Mouse (Mus musculus) cerebellum, adult (tissue): ENCODE measurements around the gene Mapk11.

ENCODE experiments used
- ATAC-seq: cut with Nextera tagmentation; 2 replicates; pipeline ENCODE4 v1.9.2; 2017; ENCODE audit warnings: mild to moderate bottlenecking, moderate library complexity, mixed read lengths; ENCODE audit not compliant: insufficient number of reproducible peaks, low FRiP score, low TSS enrichment

Mapk11 gene

GRCm38 (mm10) chr15:89110147-89110546 lies 39.3 kb downstream of the Mapk11 start:
- ATAC-seq = peak; percentile 23; the same call in 1 of the 2 replicates

DNA sequence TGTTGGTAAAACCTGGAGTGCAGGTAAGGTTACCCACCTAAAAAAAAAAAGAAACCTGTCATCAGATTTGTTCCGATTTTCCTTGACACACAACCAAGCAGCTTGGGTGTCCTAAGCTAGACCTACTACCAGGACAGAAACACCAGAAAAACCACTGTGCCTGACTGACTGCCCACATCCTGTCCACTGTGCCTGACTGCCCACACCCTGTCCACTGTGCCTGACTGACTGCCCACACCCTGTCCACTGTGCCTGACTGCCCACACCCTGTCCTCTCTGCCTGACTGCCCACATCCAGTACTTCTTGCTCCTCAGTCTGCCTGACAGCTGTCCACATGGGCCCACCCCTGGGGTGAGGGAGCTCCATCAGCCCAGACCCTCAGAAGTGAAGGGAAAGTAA lies 42.5 kb downstream of the Mapk11 start:
- ATAC-seq = no peak

DNA sequence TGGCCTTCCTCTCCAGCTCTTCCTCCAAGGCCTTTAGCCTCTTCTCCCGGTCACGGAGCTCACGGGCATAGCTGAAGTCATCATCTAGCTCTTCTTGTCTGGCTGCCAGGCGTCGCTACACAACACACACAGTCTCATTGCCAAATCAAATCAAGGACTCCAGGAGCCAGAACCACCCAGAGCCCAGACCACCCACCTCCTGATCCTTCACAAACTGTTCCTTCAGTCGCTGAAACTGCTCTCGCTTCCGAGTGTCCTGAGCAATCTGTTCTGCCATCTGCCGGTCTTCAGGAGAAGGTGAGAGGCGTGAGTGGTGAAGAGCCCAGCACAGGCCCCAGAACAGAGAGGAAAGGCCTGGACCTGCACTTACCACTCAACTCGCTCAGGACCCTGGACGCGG lies 43.4 kb downstream of the Mapk11 start:
- ATAC-seq = peak; percentile 59

DNA sequence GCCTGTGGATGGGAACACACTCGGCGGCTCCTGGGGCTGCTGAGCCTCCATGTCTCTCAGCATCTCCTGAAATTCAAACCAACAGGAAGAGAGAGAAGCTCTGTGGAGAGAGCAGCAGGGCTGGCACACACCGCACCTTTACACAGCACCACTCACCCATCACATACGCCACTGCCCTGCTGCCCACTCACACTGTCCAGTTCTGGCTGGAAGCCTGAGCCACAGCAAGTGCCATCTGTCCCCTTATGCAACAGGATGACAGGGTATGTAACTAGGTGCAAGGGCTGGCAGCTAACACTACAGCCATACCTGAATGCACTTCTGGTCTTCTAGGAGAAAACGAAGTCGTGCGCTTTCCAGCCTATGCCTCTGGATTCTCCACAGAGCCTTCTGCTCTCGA lies 45.0 kb downstream of the Mapk11 start:
- peak; percentile 67 for ATAC-seq

DNA sequence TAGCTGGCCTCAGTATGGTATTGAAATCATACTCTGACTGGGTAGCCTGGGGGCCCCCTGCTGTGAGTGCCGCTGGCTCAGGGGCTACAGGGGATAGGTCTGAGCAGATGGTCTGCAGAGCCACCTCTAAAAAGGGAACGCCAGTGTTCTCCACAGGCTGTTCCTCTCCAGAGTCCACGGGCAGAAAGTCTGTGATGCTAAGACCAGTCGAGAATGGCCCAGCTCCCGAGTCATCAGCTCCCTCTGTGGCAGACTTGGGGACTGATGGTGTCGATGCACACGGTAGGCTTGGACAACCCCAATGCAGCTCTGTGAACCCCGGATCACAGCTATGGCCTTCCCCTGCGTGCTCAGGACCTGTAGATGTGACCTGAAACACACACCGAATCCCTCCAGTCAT lies 45.5 kb downstream of the Mapk11 start:
- peak; percentile 28; the same call in 1 of the 2 replicates for ATAC-seq

DNA sequence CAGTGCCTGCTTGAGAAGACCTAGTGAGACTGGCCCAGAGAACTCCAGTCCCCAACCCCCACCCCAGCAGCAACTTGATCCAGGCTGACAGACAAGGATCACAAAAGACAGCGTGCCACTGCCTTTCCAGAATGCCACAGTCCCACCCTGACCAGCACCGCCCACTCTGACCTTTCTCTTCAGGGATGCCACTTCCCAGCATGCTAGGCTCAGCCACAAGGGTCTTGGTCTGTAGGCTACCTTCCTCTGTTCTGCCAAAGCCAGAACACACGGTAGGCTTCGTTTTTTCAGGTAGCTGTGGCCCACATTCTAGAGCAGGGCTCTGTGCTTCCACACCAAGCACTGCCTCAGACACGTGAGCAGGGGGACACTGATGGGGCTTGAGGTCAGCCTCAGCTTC lies 46.8 kb downstream of the Mapk11 start:
- ATAC-seq = no peak

DNA sequence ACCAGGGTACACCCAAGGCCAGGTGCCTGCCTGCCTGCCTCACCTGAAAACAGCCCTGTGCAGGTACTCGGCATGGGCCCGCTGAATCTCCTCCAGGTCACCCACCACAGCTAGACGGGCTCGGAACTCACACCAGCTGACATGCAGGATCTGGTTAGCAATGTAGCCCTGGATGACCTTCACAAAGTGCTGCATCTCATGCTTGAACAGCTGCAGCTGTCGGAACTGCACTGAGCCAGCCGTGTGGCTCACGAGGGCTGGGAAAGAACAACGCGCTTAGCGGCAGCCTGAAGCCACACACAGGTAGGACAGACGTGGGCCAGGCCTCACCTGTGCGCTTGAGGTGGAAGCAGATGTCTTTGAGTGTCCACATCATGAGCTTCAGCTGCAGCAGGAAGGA lies 48.6 kb downstream of the Mapk11 start:
- ATAC-seq = no peak

DNA sequence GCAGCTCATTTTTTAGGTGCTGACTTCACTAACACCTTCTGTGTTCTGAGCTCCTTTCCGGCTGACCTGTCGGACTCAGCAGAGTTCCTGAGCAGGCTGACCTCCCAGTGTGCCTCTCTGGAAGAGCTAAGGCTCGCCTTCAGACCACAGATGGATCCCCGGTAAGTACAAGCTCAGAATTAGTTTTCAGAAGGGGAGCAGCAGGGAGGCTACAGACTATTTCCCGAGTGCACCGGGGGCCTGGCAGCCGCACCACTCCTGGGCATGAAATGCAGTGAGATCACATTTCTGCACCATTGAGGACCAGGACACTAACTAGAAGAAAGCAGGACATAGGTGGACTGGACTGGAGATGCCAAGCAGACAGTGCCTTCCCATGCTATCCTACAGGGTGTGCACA lies 50.8 kb downstream of the Mapk11 start:
- peak; percentile 43 for ATAC-seq

DNA sequence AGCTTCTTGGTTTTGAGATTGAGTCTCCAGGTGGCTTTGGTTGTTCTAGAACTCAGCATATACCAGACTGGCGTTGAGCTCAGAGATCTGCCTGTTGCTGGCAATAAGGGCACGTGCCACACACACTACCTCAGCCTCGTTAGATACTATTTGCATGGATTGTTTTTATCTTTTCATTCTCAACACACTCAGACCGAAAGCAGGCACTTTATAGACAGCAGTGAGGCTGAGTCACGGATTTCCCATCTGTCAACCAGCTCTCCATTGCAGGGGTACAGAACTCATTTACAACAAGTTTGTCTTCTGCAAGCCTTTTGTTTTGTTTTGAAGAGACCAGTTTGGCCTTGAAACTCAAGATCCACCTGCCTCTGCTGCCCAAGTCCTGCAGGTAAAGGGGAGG lies 52.0 kb downstream of the Mapk11 start:
- no peak for ATAC-seq
